Mouse (Mus musculus) testis, adult 2 months (tissue): ENCODE measurements around the gene Arhgap15.

ENCODE experiments used
- CTCF ChIP-seq: fragments of 200-500 bp; IDR thresholded peaks from 2 replicates; pipeline ENCODE4 v1.5.1; 2012; ENCODE audit warnings: low read depth, mild to moderate bottlenecking, inconsistent platforms, low read length, moderate library complexity; ENCODE audit not compliant: control insufficient read depth, insufficient read depth, insufficient replicate concordance
- POLR2A ChIP-seq: fragments of 200-500 bp; IDR thresholded peaks from 2 replicates; pipeline ENCODE4 v1.6.1; 2012; ENCODE audit warnings: low read depth, mild to moderate bottlenecking, inconsistent platforms, low read length, moderate library complexity; ENCODE audit not compliant: control insufficient read depth

- TF ChIP-seq CTCF = no peak
- TF ChIP-seq POLR2A = no peak
Observed at GRCm38 (mm10) chr2:44017405-44018026, 268.9 kb downstream of the Arhgap15 start.
